Mouse (Mus musculus) lung, postnatal 36 days (tissue): ENCODE measurements around the gene Lrrk2.
"Not testable (repeated sequence)": the region's sequence is repeated elsewhere in the genome, so short reads cannot be mapped to it uniquely, and the experiment has no call there.

Experiments used
- DNase-seq: peaks from one replicate; pipeline ENCODE4 v3.0.0; 2022; ENCODE audit warnings: mixed read lengths

The Lrrk2 gene

GRCm38 (mm10) chr15:91864130-91864529, 191.2 kb downstream of the Lrrk2 start:
- DNase-seq: not testable (repeated sequence)
